Mouse (Mus musculus): ENCODE results near the gene Morn5. TPM values are rescaled to one million over a fixed set of nuclear protein-coding genes. Genes with fewer than 3 reads are reported as not detected.

Morn5 gene
- total RNA-seq, 4 experiments from 2014 or later, result 0.38 to 1.2 (median 0.57) TPM

DNA sequence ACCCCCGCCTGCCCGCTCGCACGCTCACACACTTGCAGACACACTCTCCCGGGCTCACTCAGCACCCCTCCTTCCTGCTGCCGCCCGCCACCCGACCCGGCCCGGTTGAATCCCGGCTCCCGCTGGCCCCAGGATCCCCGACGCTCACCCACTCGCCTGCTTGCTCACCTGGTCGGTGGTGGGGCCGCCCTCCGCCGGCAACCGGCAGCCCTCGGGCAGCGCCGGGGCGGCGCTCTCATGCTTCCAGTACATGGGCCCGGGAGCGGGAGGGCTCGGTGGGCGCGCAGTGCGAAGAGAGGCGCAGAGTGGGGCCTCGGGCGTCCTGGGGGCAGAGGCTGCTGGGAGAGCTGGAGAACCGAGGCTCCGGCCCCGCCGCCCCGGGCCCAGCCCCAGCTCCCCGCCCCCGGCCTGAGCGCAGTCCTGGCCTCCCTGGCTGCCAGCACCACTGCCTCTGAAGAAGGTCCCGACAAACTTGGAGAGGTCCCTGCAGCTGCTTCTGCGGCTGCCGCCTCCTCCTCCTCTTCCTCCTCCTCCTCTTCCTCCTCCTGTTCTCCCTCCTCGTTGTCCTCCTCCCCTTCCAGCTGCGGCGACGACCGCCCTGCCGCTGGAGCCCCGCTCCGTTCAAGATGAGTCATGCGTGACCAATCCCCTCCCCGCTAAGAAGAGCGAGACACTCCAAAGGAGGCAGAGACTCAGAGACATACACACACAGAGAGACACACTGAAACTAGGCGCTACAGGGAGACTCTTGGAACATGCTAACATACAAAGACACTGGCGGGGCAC is 55.9 kb downstream of the Morn5 start, which contains the start of gene Lhx6:
TSS of gene Lhx6 (minus strand) at position 453 of the 786 bp plus-strand sequence.
- DNase-seq, result no peak

DNA sequence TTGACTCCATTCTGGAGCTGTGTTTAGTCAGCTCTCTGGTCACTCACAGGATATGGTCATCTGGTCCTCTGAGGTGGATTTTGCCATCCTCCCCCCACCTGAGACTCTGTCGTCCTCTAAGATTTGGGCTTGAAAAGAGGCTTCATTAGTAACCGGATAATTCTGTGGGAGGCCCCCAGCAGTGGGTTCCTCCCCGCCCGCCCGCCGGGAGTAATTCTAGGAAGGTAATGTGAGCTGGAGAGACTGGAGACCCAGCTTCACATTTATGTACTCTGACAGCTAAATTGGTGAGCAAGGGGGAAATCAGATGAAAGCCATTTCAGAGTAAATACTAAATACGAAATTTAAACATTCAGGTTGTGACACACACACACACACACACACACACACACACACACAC is 59.4 kb downstream of the Morn5 start:
- DNase-seq, result no peak

DNA sequence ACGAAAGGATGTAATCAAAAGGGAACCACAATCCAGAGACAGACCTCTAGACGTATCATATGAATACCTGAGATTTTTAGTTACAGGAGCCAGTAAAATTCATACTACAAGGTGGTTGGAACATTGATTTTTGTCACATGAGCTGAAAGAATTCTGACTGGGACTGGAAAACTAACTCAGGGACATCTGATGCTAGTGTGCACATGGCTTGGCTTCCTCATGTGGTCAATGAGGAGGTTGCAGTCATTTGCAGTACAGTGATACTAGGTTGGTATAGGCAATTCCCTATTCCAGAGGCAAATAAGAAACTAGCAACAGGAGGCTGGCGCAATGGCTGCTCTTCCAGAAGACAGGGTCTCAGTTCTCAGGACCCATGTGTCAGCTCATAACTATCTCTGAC is 63.4 kb downstream of the Morn5 start:
- DNase-seq, result no peak

DNA sequence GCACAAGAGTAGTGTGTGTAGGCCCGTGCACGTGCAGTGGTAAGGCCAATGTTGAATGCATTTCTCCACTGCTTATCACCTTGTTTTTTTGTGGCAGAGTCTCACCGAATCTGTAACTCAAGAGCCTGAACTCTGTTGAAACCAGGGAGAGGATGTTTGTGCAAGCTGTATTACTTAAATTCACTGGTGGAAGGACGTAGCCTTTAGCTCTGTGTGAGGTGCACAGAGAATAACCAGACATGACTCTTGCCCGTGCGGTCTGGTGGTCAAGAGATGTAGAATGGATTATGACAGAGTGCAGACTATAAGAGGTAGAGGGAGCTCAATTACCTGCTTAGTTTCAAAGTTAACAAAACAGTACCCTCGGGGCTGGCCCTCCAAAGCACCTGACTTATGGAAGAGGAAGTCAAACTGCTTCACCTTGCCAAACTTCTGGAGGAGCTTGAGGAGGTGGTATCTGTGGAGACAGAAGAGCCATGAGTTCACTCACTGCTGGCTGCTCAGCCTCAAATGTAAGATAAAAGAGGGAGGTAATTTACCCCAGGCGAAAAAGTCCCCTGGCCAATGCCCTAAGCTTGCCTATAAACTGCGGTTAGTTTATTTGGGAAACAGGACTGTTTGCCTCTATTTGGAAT is 77.7 kb downstream of the Morn5 start:
- DNase-seq, result no peak

DNA sequence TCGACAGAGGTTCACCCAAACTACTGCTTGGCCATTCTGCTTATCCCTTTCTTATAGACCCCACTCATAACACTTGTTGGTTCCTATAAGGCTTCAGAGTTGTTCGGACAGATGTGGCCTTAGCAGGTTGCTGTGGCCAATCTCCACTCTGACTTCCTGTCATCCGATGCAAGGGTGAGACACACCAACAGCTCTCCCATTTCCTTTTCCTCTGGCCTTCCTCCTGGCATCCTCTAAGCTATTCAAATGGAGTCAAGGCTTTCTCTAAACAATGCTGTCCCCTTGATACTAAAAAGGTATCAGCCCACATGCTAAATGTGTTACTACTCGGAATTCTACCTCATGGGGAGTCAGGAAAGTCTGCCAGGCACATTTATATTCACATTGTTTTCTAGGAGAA is 78.7 kb downstream of the Morn5 start:
- no peak for DNase-seq

DNA sequence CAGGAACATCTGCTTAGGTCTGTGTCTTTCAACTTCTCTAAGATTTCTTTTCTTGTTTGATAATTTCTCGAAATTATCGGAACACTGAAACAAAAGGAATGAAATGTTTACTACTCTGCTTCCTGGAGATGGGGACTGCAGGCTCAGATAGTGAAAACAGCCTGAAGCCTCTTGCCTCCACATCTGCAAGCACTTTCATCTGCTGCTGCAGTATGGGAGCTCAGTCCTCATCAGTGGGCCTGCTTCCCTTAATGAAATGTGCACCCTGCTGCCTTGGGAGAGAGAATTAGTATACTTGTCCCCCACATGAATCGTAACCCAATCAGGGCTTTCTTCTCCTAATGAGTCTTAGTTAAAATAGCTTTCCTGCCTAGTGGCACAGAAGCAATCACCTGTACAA is 79.8 kb downstream of the Morn5 start:
- no peak for DNase-seq

Other genes starting within 250 kb of the Morn5 start
- 1 to 10 TPM; 2.6 to 5.6 (median 4.0) TPM for gene Ttll11, start 69.5 kb upstream of the Morn5 start, total RNA-seq (2022)
- 100 to 1,000 TPM; 128 to 194 (median 170) TPM for gene Ndufa8, start 52 bp upstream of the Morn5 start, total RNA-seq (2022)
- gene Lhx6, start 56.0 kb downstream of the Morn5 start, total RNA-seq (2022), result 1 to 10 TPM in 2 of 4 experiments, under 1 TPM in 2; 0.49 to 2.2 (median 1.2) TPM
- gene Mrrf, start 86.9 kb downstream of the Morn5 start, total RNA-seq (2022), result 10 to 100 TPM; 22.1 to 29.7 (median 26.0) TPM
- gene Rbm18, start 87.3 kb downstream of the Morn5 start, total RNA-seq (2022), result 10 to 100 TPM; 26.7 to 32.6 (median 29.8) TPM
- 10 to 100 TPM; 13.6 to 28.0 (median 17.8) TPM for gene Ptgs1, start 181.0 kb downstream of the Morn5 start, total RNA-seq (2022)

All from adrenal gland, adult 8-10 months (tissue).